Mouse (Mus musculus) kidney, postnatal 4 days (tissue): ENCODE results near the gene Eef1akmt3.

Source experiments
- DNase-seq, 2 experiments: peaks; one replicate each; pipeline ENCODE4 v3.0.0; 2021; ENCODE audit warnings: mixed read lengths in 2 of 2

Gene Eef1akmt3

GRCm38 (mm10) chr10:126997340-126998113 is 43.8 kb downstream of the Eef1akmt3 start:
- DNase-seq: no peak

GRCm38 (mm10) chr10:126993621-126994020 is 47.7 kb downstream of the Eef1akmt3 start:
- no peak for DNase-seq

- DNase-seq: no peak
These were observed 49.6 kb downstream of the Eef1akmt3 start for GRCm38 (mm10) chr10:126991676-126992075.

GRCm38 (mm10) chr10:126990313-126991056 is 50.8 kb downstream of the Eef1akmt3 start:
- peak; percentile 93 to 94 for DNase-seq

- DNase-seq: no peak
These were observed 52.7 kb downstream of the Eef1akmt3 start for GRCm38 (mm10) chr10:126988513-126989165.

- no peak for DNase-seq
These were observed 53.9 kb downstream of the Eef1akmt3 start for GRCm38 (mm10) chr10:126987183-126988118.

- peak; percentile 91 to 94 for DNase-seq
These were observed 54.8 kb downstream of the Eef1akmt3 start for GRCm38 (mm10) chr10:126986541-126986961.

- no peak for DNase-seq
These were observed 55.7 kb downstream of the Eef1akmt3 start for GRCm38 (mm10) chr10:126985579-126985978.

- no peak for DNase-seq
These were observed 56.2 kb downstream of the Eef1akmt3 start for GRCm38 (mm10) chr10:126985127-126985526.

- DNase-seq: peak in 1 of 2 experiments; percentile 62
These were observed 56.9 kb downstream of the Eef1akmt3 start for GRCm38 (mm10) chr10:126984189-126985004.

- no peak for DNase-seq
These were observed 58.1 kb downstream of the Eef1akmt3 start for GRCm38 (mm10) chr10:126983193-126983725.

GRCm38 (mm10) chr10:126981746-126982145 is 59.6 kb downstream of the Eef1akmt3 start:
- DNase-seq: no peak
